Mouse (Mus musculus): Measurements from ENCODE around the gene Arpp19.
A peak's percentile ranks its signal among the peaks of the same experiment; 100 is the strongest.

The Arpp19 gene

DNA sequence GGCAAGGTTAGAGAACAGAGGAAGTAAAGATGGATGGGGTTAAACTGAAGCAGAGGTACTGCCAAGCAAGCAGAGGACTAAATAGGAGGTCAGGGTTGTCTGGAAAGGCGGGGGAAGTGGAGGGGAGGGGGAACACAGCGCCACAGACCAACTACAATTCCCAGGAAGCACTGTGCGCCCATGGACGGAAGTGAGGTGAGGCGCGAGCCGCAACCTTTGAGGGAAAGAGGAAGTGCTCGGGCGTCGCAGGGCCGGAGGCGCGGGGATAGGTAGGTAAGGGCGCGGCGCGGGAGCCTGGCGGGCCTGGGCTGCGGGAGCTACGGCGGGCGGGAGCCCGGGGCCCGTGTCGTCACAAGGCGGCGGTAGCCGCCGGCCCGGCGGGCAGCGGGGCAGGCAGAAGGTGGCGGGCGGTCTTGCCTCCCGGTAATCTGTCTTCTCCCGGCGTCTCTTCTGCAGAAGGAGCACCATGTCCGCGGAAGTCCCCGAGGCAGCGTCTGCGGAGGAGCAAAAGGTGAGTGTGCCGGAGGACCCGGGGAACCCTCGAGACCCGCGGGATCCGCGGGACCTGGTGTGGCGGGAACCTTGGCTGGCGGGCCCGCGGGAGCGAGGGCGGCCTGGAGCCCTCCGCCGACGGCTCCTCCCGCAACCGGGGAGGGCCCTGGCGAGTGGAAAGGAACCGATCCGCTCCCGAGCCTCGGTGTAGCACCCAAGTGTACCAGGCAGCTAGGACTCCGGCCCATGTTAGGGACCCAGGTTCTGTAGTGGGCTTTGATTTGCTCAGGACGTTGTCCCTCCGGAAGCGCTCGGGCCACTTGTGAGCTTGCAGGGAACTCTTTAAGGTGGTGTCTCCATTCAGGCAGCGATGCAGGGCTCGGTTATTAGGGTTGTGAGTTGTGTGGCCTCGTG lies at the start of gene Arpp19:
TSS of gene Arpp19 (plus strand) at position 164 of the 906 bp plus-strand sequence.
- peak; percentile 87 for DNase-seq

DNA sequence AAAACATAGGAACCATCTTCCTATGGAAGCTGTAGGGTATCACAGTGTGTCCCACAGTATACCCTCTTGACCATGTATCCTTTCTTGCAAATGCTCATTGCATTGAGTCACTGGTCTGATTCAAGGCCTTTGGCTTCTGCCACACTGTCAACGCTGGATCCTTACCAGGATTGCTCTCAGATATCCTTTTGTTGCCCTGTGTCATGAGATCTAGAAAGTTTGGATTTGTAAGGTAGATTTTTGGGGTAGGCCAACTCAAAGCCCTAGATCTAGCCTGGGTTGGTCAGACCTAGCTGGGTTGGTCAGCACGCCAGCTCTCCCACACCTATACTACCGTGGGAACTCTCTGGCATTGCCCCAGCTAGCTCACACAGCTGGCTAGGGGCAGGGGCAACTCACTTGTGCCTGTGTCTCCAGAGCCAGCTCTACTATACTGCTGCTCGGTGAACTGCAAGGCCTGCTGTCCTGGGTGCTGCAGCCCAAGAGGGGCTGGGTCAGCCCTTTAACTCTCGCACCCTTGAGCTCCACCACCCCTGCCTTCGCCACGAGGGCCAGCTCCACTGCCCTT lies 48.4 kb upstream of the Arpp19 start:
- no peak for DNase-seq

- DNase-seq = no peak
Measured at GRCm38 (mm10) chr9:74989990-74990389, 47.4 kb upstream of the Arpp19 start.

DNA sequence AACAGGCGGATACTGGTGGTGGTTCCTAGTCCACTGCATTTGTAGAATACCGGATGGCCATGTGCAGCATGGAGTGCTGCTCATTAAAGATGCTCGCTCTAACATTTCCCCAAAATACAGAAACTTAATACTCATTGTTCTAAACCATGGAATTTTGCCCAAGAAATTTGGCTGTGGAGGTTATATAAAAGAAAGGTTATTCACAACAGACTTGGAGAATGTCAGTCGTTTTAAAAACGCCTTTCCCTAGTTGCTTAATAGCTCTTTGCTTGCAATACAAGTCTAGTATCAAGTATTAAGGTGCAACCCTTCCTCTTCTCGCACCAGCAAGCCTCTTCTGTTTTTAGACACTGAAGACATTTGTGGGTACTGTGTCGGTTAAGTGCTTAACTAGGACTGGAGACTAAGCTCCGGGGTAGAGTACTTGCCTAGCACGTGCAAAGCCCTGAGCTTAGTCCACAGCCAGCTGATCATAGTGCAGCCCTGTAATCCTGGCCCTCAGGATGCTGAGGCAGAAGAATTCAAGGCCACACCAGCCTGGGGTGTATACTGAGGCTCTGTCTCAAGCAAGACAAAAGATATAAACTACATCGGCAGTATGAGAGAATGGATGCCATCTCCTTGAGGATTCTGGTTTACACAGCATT lies 42.7 kb upstream of the Arpp19 start:
- DNase-seq = no peak

DNA sequence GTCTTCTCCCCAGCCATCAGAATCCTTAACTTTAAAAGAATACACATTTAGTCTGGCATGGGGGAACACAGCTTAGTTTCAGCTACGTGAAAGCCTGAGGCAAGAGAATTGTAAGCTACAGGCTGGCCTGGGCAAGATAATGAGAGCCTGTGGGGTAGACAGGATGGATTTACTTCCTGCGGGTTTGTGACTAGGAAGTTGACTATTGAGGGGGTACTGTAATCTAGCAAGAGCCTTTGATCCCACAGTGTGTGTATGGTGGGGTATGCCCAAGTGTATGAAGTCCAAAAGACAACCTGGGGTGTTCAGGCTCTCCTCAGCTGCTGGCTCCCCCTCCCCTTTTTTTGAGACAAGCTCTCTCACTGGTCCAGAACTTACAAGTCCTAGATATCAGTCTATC lies 41.1 kb upstream of the Arpp19 start:
- no peak for DNase-seq

- no peak for DNase-seq
Measured at GRCm38 (mm10) chr9:74997976-74998375, 39.4 kb upstream of the Arpp19 start.

DNA sequence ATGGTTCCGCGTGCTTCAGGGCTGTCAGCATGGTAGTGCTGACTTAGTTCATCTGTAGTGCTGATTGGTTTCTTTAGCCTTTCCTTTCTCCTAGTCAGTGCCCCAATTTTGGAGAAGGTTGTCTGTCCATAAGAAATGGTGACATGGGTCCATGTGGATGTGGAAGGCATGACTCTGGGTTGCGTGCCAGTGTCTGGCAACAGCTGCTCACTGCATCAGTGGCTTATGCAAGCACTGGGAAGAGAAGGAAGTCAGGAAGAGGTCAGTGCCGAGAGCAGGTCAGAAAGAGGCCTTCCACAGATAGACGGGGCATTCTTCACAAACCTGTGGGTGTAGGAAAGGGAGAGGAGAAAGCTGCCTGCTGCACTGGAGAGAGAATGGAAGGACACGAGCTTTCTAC lies 36.4 kb upstream of the Arpp19 start:
- DNase-seq = no peak

DNA sequence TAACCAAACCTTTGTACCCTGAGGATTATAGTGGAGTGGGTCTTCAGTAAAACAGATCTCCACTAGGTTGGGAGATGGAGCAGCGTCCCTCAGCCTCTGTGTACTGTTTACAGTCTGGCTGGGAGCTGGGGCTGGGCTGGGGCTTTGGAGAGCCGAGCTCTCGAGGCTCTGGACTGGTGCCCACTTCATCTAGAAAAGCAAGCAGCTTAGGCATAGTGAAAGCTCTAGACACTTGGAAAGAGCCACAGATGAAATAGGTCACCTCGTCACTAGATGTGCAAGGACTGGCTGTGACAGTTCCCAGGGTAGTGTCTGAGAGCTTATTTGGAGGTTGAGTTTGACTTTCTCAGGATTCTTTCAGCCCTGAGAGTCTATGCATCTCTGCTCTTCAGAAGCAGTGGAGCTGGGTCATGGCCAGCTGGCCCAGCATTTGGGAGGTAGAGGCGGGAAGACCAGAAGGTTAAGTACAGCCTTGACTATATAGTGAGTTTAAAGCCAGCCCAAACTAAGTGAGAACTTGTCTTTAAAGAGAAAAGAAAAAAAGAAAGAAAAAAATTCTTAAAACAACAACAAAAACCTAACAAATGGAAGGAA lies 35.7 kb upstream of the Arpp19 start:
- DNase-seq = peak; percentile 61

GRCm38 (mm10) chr9:75002262-75002661 lies 35.2 kb upstream of the Arpp19 start:
- DNase-seq = no peak

- no peak for DNase-seq
Measured at GRCm38 (mm10) chr9:75004203-75004602, 33.2 kb upstream of the Arpp19 start.

DNA sequence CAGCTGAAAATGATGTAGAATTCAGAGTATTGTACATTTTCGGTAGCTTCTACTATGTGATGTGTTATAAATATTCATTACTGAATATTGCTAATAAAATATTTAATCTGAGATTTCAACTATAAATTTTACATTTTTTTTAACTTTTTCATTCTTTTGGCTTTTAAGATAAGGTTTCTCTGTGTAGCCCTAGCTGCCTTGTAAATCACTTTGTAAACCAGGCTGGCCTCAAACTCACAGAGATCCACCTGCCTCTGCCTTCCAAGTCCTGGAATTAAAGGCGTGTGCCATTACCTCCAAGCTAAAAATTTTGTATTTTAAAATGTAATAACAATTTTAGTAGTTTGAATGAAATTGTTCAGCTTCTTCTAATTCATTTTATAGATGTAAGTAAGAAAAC lies 20.8 kb upstream of the Arpp19 start:
- no peak for DNase-seq

GRCm38 (mm10) chr9:75019181-75019580 lies 18.2 kb upstream of the Arpp19 start:
- DNase-seq = no peak

GRCm38 (mm10) chr9:75019592-75019991 lies 17.8 kb upstream of the Arpp19 start:
- DNase-seq = no peak

DNA sequence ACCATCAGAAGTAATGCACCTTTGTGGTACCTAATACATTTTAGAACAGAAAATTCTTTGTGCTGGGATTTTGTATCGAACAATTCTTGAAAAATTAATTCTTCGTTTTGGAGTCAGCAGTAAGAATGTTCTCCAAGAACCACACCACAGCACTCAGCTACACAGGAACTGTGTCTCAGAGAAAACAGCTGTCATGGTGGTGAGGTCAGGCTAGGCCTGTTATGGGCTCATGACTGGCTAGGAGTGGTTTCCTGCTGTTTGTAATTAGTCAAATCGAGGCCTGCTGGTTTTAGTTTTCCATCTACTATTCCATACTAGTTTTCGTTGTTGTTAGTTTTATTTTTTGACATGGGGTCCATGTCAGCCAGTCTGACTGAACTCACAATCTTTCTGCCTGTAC lies 16.9 kb upstream of the Arpp19 start:
- DNase-seq = no peak

- no peak for DNase-seq
Measured at GRCm38 (mm10) chr9:75022546-75022945, 14.9 kb upstream of the Arpp19 start.

- DNase-seq = no peak
Measured at GRCm38 (mm10) chr9:75023150-75023894, 14.1 kb upstream of the Arpp19 start.

- DNase-seq = no peak
Measured at GRCm38 (mm10) chr9:75024089-75024488, 13.3 kb upstream of the Arpp19 start.

GRCm38 (mm10) chr9:75025689-75026088 lies 11.7 kb upstream of the Arpp19 start:
- DNase-seq = no peak

DNA sequence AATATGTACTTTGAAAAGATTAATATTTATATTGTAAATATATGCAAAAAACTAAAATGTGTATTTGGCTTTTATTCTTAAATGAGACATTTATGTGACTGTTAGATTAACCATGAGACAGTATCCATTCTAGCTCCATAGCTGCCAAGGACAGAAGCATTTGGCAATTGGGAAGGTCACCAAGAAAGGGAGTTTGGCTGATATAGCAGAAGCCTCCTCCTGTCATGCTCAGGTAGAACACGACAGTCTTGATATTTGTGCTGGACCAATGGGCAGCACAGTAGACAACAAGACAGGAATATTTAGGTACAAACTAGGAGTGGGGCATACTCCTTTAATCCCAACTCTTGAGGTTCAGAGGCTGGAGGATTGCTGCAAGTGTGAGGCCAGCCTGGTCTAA lies 5.0 kb upstream of the Arpp19 start:
- no peak for DNase-seq

GRCm38 (mm10) chr9:75033141-75033540 lies 4.3 kb upstream of the Arpp19 start:
- DNase-seq = no peak

- DNase-seq = no peak
Measured at GRCm38 (mm10) chr9:75034691-75035090, 2.7 kb upstream of the Arpp19 start.

DNA sequence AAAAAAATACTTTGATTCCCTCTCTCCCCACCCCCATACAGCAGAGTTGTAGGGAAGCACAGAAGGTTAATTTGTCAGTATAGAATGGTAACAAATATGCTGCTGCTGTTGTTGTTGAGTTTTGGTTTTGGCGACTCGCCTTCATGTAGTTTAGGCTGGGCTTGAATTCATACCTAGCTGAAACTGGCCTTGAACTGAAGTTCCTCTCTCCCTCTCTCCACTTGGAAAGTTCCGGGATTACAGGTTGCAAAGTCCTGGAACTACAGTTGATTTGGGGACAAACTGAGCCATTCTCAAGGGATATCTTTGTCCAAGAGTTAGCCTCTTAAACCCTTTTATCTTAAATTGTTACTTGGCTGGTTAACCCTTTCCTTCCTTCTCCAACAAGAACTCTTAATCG lies 1.5 kb upstream of the Arpp19 start:
- DNase-seq = no peak

DNA sequence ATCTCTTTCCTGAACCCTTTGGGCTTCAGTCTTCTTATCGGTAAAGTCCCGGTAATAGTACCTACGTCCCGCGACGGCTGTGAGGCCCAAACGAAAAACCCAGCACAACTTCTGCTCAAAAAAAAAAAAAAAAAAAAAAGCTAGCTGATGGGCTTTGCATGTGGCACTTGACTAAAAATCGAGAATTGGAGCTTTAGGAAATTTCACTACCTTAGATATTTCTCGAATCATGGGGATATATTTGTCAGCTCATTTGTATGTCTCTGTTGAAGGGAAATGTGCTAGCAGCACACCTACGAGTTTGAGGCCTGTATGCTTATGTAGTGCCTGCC lies 909 bp downstream of the Arpp19 start:
- no peak for DNase-seq
